Comparison of ENCODE assay signal across 11 mouse cellular contexts in the genomic region with DNA sequence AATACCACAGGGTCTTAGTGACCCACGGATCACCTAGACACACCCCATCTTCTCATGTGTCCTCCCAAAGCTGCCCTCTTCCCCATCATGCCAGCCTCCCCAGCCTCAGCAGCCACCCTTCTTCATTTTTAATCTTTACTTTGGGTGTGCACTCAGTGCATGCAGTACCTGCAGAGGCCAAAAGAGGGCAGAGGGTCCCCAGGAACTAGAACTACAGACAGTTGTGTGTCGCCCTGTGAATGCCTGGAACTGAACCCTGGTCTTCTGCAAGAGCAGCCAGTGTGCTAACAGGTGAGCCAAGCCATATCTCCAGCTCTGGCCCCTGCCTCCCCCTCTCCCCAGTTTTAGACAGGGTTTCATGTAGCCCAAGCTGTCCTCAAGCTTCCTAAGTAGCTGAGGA. TPM values are rescaled to one million over a fixed set of nuclear protein-coding genes. Genes with fewer than 3 reads are reported as not detected.
DNase-seq lines count a peak whose midpoint lies in the region; ATAC-seq and TF ChIP-seq lines count a peak whose summit lies in the region.
"Had no signal": no experiment of that assay in that cellular context is flagged by ENCODE, and none has a peak within 500 bp of the region (broad histone marks: within the 10 kb centered on the region; RNA-seq: fewer than 3 reads in every experiment).

No protein-coding gene starts in this region.

- no peak overlapping the region for H3K4me2 ChIP-seq in heart, embryonic 12.5 days
- no peak overlapping the region for H3K4me2 ChIP-seq in midbrain, postnatal 0 days (ENCODE audit: low read depth, low read length, poor library complexity, severe bottlenecking)
- H3K4me2 ChIP-seq in midbrain, embryonic 15.5 days: no peak overlapping the region
- H3K4me2 ChIP-seq in embryonic facial prominence, embryonic 11.5 days (ENCODE audit: low read depth, low read length): no peak overlapping the region
- H3K4me2 ChIP-seq: liver, embryonic 13.5 days had no signal

- no peak for TF ChIP-seq EP300 in heart, adult 2 months (IDR thresholded peaks at IDR 0.05; ENCODE audit: insufficient read depth, low read depth, low read length)

- peak in 1 of 2 experiments; percentile 45 for DNase-seq in heart, adult 2 months
- no peak for DNase-seq in midbrain, postnatal 0 days (ENCODE audit: low spot score)
- peak; percentile 26 for DNase-seq in embryonic facial prominence, embryonic 11.5 days (ENCODE audit: low spot score)
- peak; percentile 54 for DNase-seq in splenic B cell, adult 2 months (ENCODE audit: low read depth, low spot score)
- no peak for DNase-seq in Muller cell, postnatal 12 days (ENCODE audit: inconsistent ontology term)
- DNase-seq in adrenal gland, adult 2 months: no peak
- DNase-seq: gastrocnemius, postnatal 25 days; kidney, adult 9 months; liver, embryonic 13.5 days had no signal

- H3K4me3 ChIP-seq in heart, adult 2 months: no peak overlapping the region
- no peak overlapping the region for H3K4me3 ChIP-seq in heart, embryonic 12.5 days
- no peak overlapping the region for H3K4me3 ChIP-seq in midbrain, postnatal 0 days (ENCODE audit: low read depth, low read length)
- H3K4me3 ChIP-seq in midbrain, embryonic 15.5 days: no peak overlapping the region
- H3K4me3 ChIP-seq in embryonic facial prominence, embryonic 11.5 days (ENCODE audit: low read depth, low read length): no peak overlapping the region
- H3K4me3 ChIP-seq: liver, embryonic 13.5 days had no signal

- no peak for TF ChIP-seq POLR2A in heart, adult 2 months (IDR thresholded peaks at IDR 0.05; ENCODE audit: insufficient read depth, low read depth, low read length)

- no peaks in the 10 kb centered on the region for H3K4me1 ChIP-seq in heart, adult 2 months (ENCODE audit: control insufficient read depth, insufficient read depth, low read length)
- no peaks in the 10 kb centered on the region for H3K4me1 ChIP-seq in heart, embryonic 12.5 days (replicated peaks)
- H3K4me1 ChIP-seq in midbrain, postnatal 0 days (ENCODE audit: insufficient read depth, low read length): no peaks in the 10 kb centered on the region
- no peaks in the 10 kb centered on the region for H3K4me1 ChIP-seq in midbrain, embryonic 15.5 days
- no peaks in the 10 kb centered on the region for H3K4me1 ChIP-seq in embryonic facial prominence, embryonic 11.5 days (ENCODE audit: control insufficient read depth, insufficient read depth, low read length)
- H3K4me1 ChIP-seq: liver, embryonic 13.5 days had no signal

- H3K79me2 ChIP-seq in heart, adult 2 months (replicated peaks; ENCODE audit: control insufficient read depth, insufficient read depth, low read length): no peaks in the 10 kb centered on the region

- TF ChIP-seq CTCF in heart, adult 2 months (IDR thresholded peaks at IDR 0.05): peak; percentile 67
- TF ChIP-seq CTCF in midbrain, postnatal 0 days (IDR thresholded peaks at IDR 0.05): peak; percentile 60

- no peaks in the 10 kb centered on the region for H3K36me3 ChIP-seq in heart, adult 2 months (ENCODE audit: control insufficient read depth, insufficient read depth, low read length)
- peaks cover 89% of the 10 kb centered on the region for H3K36me3 ChIP-seq in heart, embryonic 12.5 days
- H3K36me3 ChIP-seq in midbrain, postnatal 0 days (ENCODE audit: insufficient read depth, low read length): peaks cover 82% of the 10 kb centered on the region
- peaks cover 56% of the 10 kb centered on the region for H3K36me3 ChIP-seq in midbrain, embryonic 15.5 days (replicated peaks)
- peaks cover 15% of the 10 kb centered on the region for H3K36me3 ChIP-seq in embryonic facial prominence, embryonic 11.5 days (replicated peaks; ENCODE audit: control insufficient read depth, insufficient read depth, low read depth, low read length)
- H3K36me3 ChIP-seq in splenic B cell, adult 2 months (ENCODE audit: control insufficient read depth, insufficient read depth, low read length, poor library complexity, severe bottlenecking): peaks cover 8% of the 10 kb centered on the region

- no peak overlapping the region for H3K9ac ChIP-seq in heart, adult 2 months (ENCODE audit: low read depth, low read length)
- no peak overlapping the region for H3K9ac ChIP-seq in heart, embryonic 12.5 days
- no peak overlapping the region for H3K9ac ChIP-seq in midbrain, postnatal 0 days (replicated peaks; ENCODE audit: low read length, poor library complexity, severe bottlenecking)
- no peak overlapping the region for H3K9ac ChIP-seq in midbrain, embryonic 15.5 days
- H3K9ac ChIP-seq in embryonic facial prominence, embryonic 11.5 days (replicated peaks; ENCODE audit: low read length): no peak overlapping the region
- H3K9ac ChIP-seq: liver, embryonic 13.5 days had no signal

- 80% methylated on average over 2 of the region's 2 CpGs for WGBS in heart, adult 2 months
- WGBS in heart, embryonic 12.5 days: 66% methylated on average over 2 of the region's 2 CpGs
- WGBS in midbrain, postnatal 0 days: 87% methylated on average over 2 of the region's 2 CpGs
- WGBS in midbrain, embryonic 15.5 days: 54% methylated on average over 2 of the region's 2 CpGs
- WGBS in embryonic facial prominence, embryonic 11.5 days: 76% methylated on average over 2 of the region's 2 CpGs

- no peak for ATAC-seq in heart, embryonic 12.5 days (ENCODE audit: insufficient number of reproducible peaks, low FRiP score)
- ATAC-seq in midbrain, postnatal 0 days (ENCODE audit: low FRiP score): no peak
- ATAC-seq in midbrain, embryonic 15.5 days (replicated peaks): no peak
- ATAC-seq in embryonic facial prominence, embryonic 11.5 days (replicated peaks; ENCODE audit: insufficient number of reproducible peaks, low FRiP score, low TSS enrichment, low read depth): no peak

- intact Hi-C loops in heart, adult 2 months (cut with DNase I): loop anchor here (2.0 kb wide), 1 partner anchor 58 kb away; no protein-coding TSS in a partner anchor

- H3K27ac ChIP-seq in heart, adult 2 months: no peak overlapping the region
- H3K27ac ChIP-seq in heart, embryonic 12.5 days (ENCODE audit: poor library complexity, severe bottlenecking): no peak overlapping the region
- H3K27ac ChIP-seq in midbrain, postnatal 0 days (ENCODE audit: low read depth, low read length): no peak overlapping the region
- no peak overlapping the region for H3K27ac ChIP-seq in midbrain, embryonic 15.5 days
- H3K27ac ChIP-seq in embryonic facial prominence, embryonic 11.5 days (replicated peaks; ENCODE audit: low read depth, low read length): no peak overlapping the region
- H3K27ac ChIP-seq: liver, embryonic 13.5 days had no signal

- H3K27me3 ChIP-seq in heart, adult 2 months (ENCODE audit: control insufficient read depth, insufficient read depth, low read length): no peaks in the 10 kb centered on the region
- no peaks in the 10 kb centered on the region for H3K27me3 ChIP-seq in heart, embryonic 12.5 days (replicated peaks)
- H3K27me3 ChIP-seq in midbrain, postnatal 0 days (ENCODE audit: insufficient read depth, low read length): no peaks in the 10 kb centered on the region
- H3K27me3 ChIP-seq in midbrain, embryonic 15.5 days (replicated peaks): no peaks in the 10 kb centered on the region
- H3K27me3 ChIP-seq in embryonic facial prominence, embryonic 11.5 days (ENCODE audit: control insufficient read depth, insufficient read depth, low read length): no peaks in the 10 kb centered on the region
- H3K27me3 ChIP-seq in splenic B cell, adult 2 months (ENCODE audit: control insufficient read depth, insufficient read depth, low read length, poor library complexity, severe bottlenecking): no peaks in the 10 kb centered on the region
- H3K27me3 ChIP-seq: liver, embryonic 13.5 days had no signal

- peaks cover 9% of the 10 kb centered on the region; the same call in 1 of the 2 replicates for H3K9me3 ChIP-seq in heart, embryonic 12.5 days (replicated peaks)
- H3K9me3 ChIP-seq in midbrain, postnatal 0 days (ENCODE audit: low read length): no peaks in the 10 kb centered on the region
- no peaks in the 10 kb centered on the region for H3K9me3 ChIP-seq in midbrain, embryonic 15.5 days
- no peaks in the 10 kb centered on the region for H3K9me3 ChIP-seq in embryonic facial prominence, embryonic 11.5 days (replicated peaks; ENCODE audit: control insufficient read depth, low read length)
- H3K9me3 ChIP-seq: liver, embryonic 13.5 days had no signal

RNA-seq across cellular contexts. Expression of gene Mydgf, which starts 13.1 kb away (rescaled TPM):
- 10 to 100 TPM; 25.4 to 28.3 TPM for total RNA-seq in heart, adult 2 months (2021)
- polyA plus RNA-seq in heart, adult 2 months (2012; rRNA removed): 26.0 and 29.1 TPM in 2 replicates
- polyA plus RNA-seq in heart, embryonic 12.5 days (2016; fragmentation: Nextera tagmentation; extraction: Ambion mirVana): 72.9 and 73.2 TPM in 2 replicates
- total RNA-seq in midbrain, postnatal 0 days (2014; rRNA removed): 41.7 and 49.3 TPM in 2 replicates
- polyA plus RNA-seq in midbrain, postnatal 0 days (2015; fragmentation: Nextera tagmentation; extraction: Ambion mirVana): 75.8 and 82.5 TPM in 2 replicates
- 74.9 and 76.4 TPM in 2 replicates for polyA plus RNA-seq in midbrain, embryonic 15.5 days (2015; fragmentation: Nextera tagmentation; extraction: Ambion mirVana)
- 48.5 and 60.5 TPM in 2 replicates for polyA plus RNA-seq in embryonic facial prominence, embryonic 11.5 days (2014; fragmentation: Nextera tagmentation; extraction: Ambion mirVana)
- total RNA-seq in adrenal gland, adult 2 months (2021): 10 to 100 TPM; 51.8 to 55.3 TPM
- polyA plus RNA-seq in adrenal gland, adult 2 months (2012; rRNA removed): 70.5 and 71.0 TPM in 2 replicates

RNA-seq across cellular contexts. Expression of gene Dpp9, which starts 21.8 kb away (rescaled TPM):
- total RNA-seq in heart, adult 2 months (2021): 10 to 100 TPM; 40.4 to 41.4 TPM
- 38.6 and 43.4 TPM in 2 replicates for polyA plus RNA-seq in heart, adult 2 months (2012; rRNA removed)
- 27.8 and 28.4 TPM in 2 replicates for polyA plus RNA-seq in heart, embryonic 12.5 days (2016; fragmentation: Nextera tagmentation; extraction: Ambion mirVana)
- total RNA-seq in midbrain, postnatal 0 days (2014; rRNA removed): 24.6 and 29.7 TPM in 2 replicates
- 19.4 and 19.7 TPM in 2 replicates for polyA plus RNA-seq in midbrain, postnatal 0 days (2015; fragmentation: Nextera tagmentation; extraction: Ambion mirVana)
- polyA plus RNA-seq in midbrain, embryonic 15.5 days (2015; fragmentation: Nextera tagmentation; extraction: Ambion mirVana): 27.8 and 29.1 TPM in 2 replicates
- polyA plus RNA-seq in embryonic facial prominence, embryonic 11.5 days (2014; fragmentation: Nextera tagmentation; extraction: Ambion mirVana): 23.7 and 33.1 TPM in 2 replicates
- 10 to 100 TPM; 37.5 to 39.7 TPM for total RNA-seq in adrenal gland, adult 2 months (2021)
- polyA plus RNA-seq in adrenal gland, adult 2 months (2012; rRNA removed): 53.2 and 65.3 TPM in 2 replicates

RNA-seq across cellular contexts. Expression of gene Tnfaip8l1, which starts 34.6 kb away (rescaled TPM):
- total RNA-seq in heart, adult 2 months (2021): 1 to 10 TPM; 1.1 to 1.7 TPM
- polyA plus RNA-seq in heart, adult 2 months (2012; rRNA removed): 3.6 and 4.5 TPM in 2 replicates
- polyA plus RNA-seq in heart, embryonic 12.5 days (2016; fragmentation: Nextera tagmentation; extraction: Ambion mirVana): 4.8 and 5.0 TPM in 2 replicates
- 15.1 and 17.9 TPM in 2 replicates for total RNA-seq in midbrain, postnatal 0 days (2014; rRNA removed)
- 8.4 and 9.9 TPM in 2 replicates for polyA plus RNA-seq in midbrain, postnatal 0 days (2015; fragmentation: Nextera tagmentation; extraction: Ambion mirVana)
- 11.1 and 12.7 TPM in 2 replicates for polyA plus RNA-seq in midbrain, embryonic 15.5 days (2015; fragmentation: Nextera tagmentation; extraction: Ambion mirVana)
- polyA plus RNA-seq in embryonic facial prominence, embryonic 11.5 days (2014; fragmentation: Nextera tagmentation; extraction: Ambion mirVana): 12.1 and 12.7 TPM in 2 replicates
- total RNA-seq in adrenal gland, adult 2 months (2021): 1 to 10 TPM; 2.0 to 2.4 TPM
- 4.2 and 6.7 TPM in 2 replicates for polyA plus RNA-seq in adrenal gland, adult 2 months (2012; rRNA removed)

RNA-seq across cellular contexts. Expression of gene Sema6b, which starts 56.7 kb away (rescaled TPM):
- total RNA-seq in heart, adult 2 months (2021): 10 to 100 TPM in 1 of 2 experiments, 1 to 10 TPM in 1; 8.9 to 12.6 TPM
- polyA plus RNA-seq in heart, adult 2 months (2012; rRNA removed): 5.3 and 8.6 TPM in 2 replicates
- polyA plus RNA-seq in heart, embryonic 12.5 days (2016; fragmentation: Nextera tagmentation; extraction: Ambion mirVana): 0.44 and 0.57 TPM in 2 replicates
- 90.5 and 106 TPM in 2 replicates for total RNA-seq in midbrain, postnatal 0 days (2014; rRNA removed)
- 15.6 and 17.4 TPM in 2 replicates for polyA plus RNA-seq in midbrain, postnatal 0 days (2015; fragmentation: Nextera tagmentation; extraction: Ambion mirVana)
- polyA plus RNA-seq in midbrain, embryonic 15.5 days (2015; fragmentation: Nextera tagmentation; extraction: Ambion mirVana): 19.0 and 21.4 TPM in 2 replicates
- 1.1 and 1.6 TPM in 2 replicates for polyA plus RNA-seq in embryonic facial prominence, embryonic 11.5 days (2014; fragmentation: Nextera tagmentation; extraction: Ambion mirVana)
- 10 to 100 TPM in 1 of 2 experiments, 1 to 10 TPM in 1; 6.3 to 10.2 TPM for total RNA-seq in adrenal gland, adult 2 months (2021)
- polyA plus RNA-seq in adrenal gland, adult 2 months (2012; rRNA removed): 32.9 and 36.5 TPM in 2 replicates

RNA-seq across cellular contexts. Expression of gene Fem1a, which starts 59.8 kb away (rescaled TPM):
- total RNA-seq in heart, adult 2 months (2021): 100 to 1,000 TPM; 108 to 124 TPM
- polyA plus RNA-seq in heart, adult 2 months (2012; rRNA removed): 81.5 and 104 TPM in 2 replicates
- 19.5 and 19.9 TPM in 2 replicates for polyA plus RNA-seq in heart, embryonic 12.5 days (2016; fragmentation: Nextera tagmentation; extraction: Ambion mirVana)
- total RNA-seq in midbrain, postnatal 0 days (2014; rRNA removed): 43.2 and 45.3 TPM in 2 replicates
- polyA plus RNA-seq in midbrain, postnatal 0 days (2015; fragmentation: Nextera tagmentation; extraction: Ambion mirVana): 13.8 and 14.2 TPM in 2 replicates
- polyA plus RNA-seq in midbrain, embryonic 15.5 days (2015; fragmentation: Nextera tagmentation; extraction: Ambion mirVana): 20.1 and 20.5 TPM in 2 replicates
- polyA plus RNA-seq in embryonic facial prominence, embryonic 11.5 days (2014; fragmentation: Nextera tagmentation; extraction: Ambion mirVana): 10.1 and 11.6 TPM in 2 replicates
- 10 to 100 TPM; 27.0 to 32.4 TPM for total RNA-seq in adrenal gland, adult 2 months (2021)
- 44.6 and 46.9 TPM in 2 replicates for polyA plus RNA-seq in adrenal gland, adult 2 months (2012; rRNA removed)

Comparison
In these comparisons a context has a peak if more than half of its experiments do, and no peak if none do; other contexts are left out.
1. DNase-seq: peak in embryonic facial prominence, embryonic 11.5 days (single experiment) and splenic B cell, adult 2 months (single experiment); none in midbrain, postnatal 0 days (single experiment), Muller cell, postnatal 12 days (single experiment) and adrenal gland, adult 2 months (single experiment).